Mouse (Mus musculus) T-helper 17 cell (primary cell): ENCODE measurements around the gene Ly6g6f.

Experiments used
- in situ Hi-C, 2 experiments: fragments of 300-600 bp; cut with MboI, MseI; formaldehyde crosslinking; loops; 1 replicate in 1 of 2; 2 replicates in 1 of 2; pipeline ENCODE4 v1.15.1; 2025; ENCODE audit warnings: high pct_unique_total_duplicates in 2 of 2

Gene Ly6g6f

GRCm38 (mm10) chr17:35105740-35106389 lies 20.5 kb upstream of the Ly6g6f start:
- in situ Hi-C loops: no loop called here

DNA sequence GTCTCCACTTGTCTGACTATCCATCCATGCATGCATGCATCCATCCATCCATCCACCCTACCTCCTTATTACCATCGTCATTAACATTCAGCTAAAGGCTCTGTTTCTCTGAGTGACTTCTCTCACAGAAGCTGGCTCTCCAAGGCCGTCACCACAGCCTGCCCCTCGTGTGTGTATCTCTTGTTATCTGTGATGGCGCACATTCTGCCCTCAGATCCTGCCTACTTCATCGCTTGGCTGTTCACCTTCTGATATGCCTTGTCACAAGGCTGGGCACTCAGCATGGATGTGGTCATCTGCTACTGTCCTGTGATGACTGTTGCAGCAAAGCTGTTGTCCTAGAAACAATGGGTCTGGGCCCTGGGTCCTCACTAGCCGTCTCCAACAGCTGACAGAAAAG lies 19.3 kb upstream of the Ly6g6f start:
- in situ Hi-C loops: no loop called here

GRCm38 (mm10) chr17:35104079-35104478 lies 18.7 kb upstream of the Ly6g6f start:
- in situ Hi-C loops: no loop called here

- in situ Hi-C loops: no loop called here
Measured at GRCm38 (mm10) chr17:35103221-35103690, 17.8 kb upstream of the Ly6g6f start.

- in situ Hi-C loops: no loop called here
Measured at GRCm38 (mm10) chr17:35102299-35102698, 16.9 kb upstream of the Ly6g6f start.

GRCm38 (mm10) chr17:35101161-35101560 lies 15.8 kb upstream of the Ly6g6f start:
- in situ Hi-C loops: no loop called here

- in situ Hi-C loops: no loop called here
Measured at GRCm38 (mm10) chr17:35100196-35100765, 14.9 kb upstream of the Ly6g6f start.

DNA sequence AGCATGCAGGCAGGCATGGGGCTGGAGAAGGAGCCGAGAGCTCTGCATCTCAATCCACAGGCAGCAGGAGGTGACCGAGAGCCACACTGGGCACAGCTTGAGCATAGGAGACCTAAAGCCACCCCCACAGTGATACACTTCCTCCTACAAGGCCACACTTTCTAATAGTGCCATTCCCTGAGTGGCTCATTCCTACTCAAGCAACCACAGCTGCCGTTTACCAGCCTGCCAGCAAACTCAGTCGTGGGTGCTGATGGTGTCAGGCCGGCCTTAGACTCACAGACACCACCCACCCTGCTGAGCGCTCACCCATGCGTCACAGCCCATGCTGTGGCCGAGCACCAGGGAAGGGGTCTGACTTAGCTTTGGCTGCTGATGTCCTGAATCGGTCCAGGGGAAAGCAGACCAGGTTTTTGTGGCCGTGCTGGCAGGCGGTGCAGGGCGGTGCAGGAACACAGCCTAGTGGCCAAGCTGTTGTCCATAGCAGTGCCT lies 11.8 kb upstream of the Ly6g6f start:
- in situ Hi-C loops: no loop called here

DNA sequence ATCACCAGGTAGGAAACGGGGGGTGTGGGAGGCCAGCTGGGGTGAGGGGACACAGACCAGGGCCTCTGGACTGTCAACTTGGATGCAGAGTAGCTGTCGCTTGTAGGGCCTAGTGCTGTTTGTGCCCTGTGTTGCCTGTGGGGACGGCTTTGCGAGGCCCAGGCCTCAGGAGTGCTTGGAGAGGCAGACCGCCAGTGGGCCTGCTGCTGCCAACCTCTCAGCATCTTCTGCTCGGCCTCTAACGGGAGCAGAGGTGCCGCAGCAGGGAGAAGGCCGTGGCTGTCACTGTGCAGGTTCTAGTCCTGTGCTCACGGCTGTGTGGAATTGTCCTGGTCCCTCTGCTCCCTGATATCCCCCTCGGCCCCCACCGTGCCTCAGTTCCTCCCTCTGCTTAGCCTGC lies 11.2 kb upstream of the Ly6g6f start:
- in situ Hi-C loops: no loop called here

GRCm38 (mm10) chr17:35094475-35095365 lies 9.3 kb upstream of the Ly6g6f start:
- in situ Hi-C loops: no loop called here

DNA sequence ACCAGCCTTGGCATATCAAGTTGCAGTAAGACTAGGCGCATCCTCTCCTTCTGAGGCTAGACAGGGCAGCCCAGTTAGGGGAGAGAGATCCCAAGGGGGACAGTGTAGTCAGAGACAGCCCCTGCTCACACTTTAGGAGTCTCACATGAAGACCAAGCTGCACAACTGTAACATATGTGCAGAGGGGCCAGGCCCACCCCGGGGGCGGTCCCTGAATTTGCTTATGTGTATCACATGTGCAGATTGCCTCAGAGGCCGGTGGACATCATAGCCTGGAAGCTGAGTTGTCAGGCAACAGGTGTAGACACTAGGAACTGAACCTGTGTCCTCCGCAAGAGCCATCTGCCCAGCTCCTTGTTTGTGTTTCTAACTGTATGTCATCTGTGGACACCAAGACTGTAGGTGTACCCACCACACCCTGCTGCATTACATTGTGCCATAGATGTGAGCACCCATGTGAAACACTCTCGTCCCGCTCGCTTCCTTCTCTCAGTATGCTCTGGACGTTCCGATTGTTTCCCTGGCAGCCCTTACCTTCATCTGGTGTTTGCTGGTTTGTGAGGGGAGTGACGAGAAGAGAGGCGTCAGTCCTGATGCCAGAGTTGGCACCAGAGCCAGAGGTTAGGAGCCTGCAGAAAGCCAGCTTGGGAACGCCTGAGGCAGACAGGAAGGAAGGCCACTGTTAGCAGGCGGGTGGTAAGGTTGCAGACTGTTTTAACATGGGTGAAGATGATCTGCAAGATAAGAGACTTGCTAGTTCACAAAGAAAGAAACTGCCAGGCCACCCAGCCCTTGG lies 7.2 kb upstream of the Ly6g6f start:
- in situ Hi-C loops: no loop called here

GRCm38 (mm10) chr17:35090166-35090932 lies 4.9 kb upstream of the Ly6g6f start:
- in situ Hi-C loops: no loop called here

DNA sequence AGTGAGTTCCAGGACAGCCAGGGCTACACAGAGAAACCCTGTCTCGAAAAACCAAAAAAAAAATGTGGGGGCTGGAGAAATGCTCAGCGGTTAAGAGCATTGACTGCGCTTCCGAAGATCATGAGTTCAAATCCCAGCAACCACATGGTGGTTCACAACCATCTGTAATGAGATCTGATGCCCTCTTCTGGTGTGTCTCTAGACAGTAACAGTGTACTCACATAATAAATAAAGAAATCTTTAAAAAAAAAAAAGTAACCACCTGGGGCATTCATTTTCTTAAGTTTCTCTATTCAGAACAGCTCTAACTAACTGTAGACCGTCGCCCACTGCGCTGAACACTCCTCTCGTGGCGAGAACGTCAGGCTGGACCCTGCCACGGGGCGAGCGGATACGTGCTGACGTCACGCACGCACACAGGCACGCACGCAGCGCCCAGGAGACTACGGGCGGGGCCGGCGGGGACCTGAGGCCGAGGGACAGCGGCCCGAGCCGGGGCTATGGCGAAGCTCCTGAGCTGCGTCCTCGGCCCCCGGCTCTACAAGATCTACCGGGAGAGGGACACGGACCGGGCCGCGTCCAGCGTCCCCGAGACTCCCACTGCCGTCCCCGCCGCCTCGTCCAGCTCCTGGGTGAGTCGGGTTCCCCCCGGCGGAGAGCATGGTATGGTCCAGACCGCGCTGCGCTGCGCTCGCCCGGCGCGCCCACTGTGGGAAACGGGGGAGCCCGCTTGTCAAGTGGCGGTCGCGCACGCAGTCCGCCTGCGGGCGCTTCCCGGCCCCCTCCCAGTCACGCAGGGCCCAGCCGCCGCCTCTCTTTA lies 3.6 kb upstream of the Ly6g6f start, which contains the start of gene Abhd16a:
Gene Abhd16a (plus strand): TSS at position 439 of the 820 bp plus-strand sequence.
- in situ Hi-C loops: no loop called here

DNA sequence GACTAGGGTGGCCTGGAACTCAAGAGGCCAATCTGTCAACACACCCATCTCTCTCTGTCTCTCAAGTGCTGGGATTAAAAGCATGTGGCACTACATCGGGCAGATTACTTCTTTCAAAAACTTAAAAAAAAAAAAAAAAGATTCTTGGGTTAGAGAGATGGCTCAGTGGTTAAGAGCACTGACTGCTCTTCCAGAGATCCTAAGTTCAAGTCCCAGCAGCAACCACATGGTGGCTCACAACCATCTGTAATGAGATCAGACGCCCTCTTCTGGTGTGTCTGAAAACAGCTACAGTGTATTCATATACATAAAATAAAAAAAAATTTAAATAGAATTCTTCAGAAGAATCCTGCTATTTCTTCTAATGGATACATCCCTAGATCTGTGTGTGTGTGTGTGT lies 2.7 kb upstream of the Ly6g6f start:
- in situ Hi-C loops: no loop called here

GRCm38 (mm10) chr17:35083929-35084497 lies 1.4 kb downstream of the Ly6g6f start:
- in situ Hi-C loops: no loop called here

DNA sequence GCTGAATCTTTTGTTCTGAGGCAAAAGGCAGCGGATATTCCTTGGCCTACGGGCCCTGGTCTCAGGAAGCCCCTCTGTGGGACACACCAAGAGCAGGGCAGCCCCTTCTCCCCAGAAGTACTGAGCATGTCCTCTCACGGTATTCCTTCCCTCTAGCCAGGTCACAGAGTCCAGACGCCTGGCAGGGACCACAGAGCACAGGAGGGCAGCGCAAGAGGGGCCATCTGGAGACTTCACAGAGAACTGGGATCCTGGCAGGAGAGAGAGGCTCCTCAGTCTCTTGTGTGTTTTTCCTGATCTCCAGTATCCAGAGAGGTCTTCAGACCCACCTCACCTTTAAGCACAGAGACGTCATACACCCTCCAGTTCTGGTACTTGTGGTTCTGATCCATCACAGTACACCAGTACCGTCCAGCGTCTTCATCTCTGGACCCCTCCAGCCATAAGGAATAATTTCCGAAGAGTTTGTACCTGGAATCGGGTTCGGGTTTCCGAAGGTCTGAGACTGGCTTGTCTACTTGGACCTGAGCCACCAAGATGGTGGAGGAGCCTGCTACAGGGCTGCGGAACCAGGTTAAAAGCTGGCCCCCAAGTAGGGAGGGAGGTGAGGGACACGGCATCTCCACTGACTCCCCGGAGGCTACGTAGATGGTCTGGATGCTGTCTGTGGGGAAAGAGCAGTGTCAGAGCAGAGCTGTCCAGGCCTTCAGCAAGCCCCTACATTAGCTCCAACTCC lies 2.4 kb downstream of the Ly6g6f start:
- in situ Hi-C loops: no loop called here

GRCm38 (mm10) chr17:35080710-35081109 lies 4.7 kb downstream of the Ly6g6f start:
- in situ Hi-C loops: no loop called here

- in situ Hi-C loops: no loop called here
Measured at GRCm38 (mm10) chr17:35080248-35080647, 5.2 kb downstream of the Ly6g6f start.

DNA sequence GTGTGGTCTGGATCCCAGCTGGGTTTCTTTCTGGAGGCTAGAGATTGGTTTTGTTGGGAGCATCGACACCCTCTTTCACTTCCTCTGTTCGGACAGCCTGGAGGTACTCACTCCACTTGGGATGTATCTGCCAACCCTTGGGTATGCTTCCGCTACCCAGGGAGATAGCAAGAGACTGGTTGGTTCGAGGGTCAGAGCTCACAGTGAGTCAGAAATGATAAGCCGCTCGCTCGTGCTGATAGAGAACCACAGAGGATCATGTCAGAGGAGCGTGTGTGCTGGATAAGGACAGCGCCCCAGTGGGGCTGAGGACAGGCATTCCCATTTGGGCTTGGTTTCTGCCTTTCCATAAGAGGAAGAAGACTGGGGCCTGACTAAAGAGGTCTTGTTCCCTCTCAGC lies 5.6 kb downstream of the Ly6g6f start:
- in situ Hi-C loops: no loop called here
